Mouse (Mus musculus): ENCODE measurements around the gene Gm49369. TPM values are rescaled to one million over a fixed set of nuclear protein-coding genes. Genes with fewer than 3 reads are reported as not detected.

Gene Gm49369
- polyA plus RNA-seq, 1 experiment, result 3.8 TPM

DNA sequence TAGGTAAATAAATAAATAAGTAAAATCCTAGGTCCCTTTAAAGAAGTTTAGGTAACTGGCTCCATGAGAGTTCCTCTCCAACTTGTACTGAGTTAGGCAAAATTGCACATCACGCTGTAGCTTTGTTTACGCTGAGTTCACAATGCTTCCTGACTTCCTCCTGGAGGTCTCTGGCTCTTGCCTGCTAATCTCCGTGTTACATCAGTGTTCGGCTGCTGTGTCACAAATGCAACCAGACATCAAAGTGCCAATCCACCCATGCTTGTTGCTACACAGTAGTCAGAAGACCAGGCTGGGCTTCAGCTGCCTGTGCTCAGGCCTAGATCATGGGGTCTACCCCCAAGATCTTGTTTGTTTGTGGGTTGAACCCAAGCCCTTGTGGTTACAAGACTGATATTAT is 21.1 kb upstream of the Gm49369 start:
- H3K4me1 ChIP-seq (ENCODE audit: control insufficient read depth, insufficient read depth, insufficient read length, low read length), result peaks cover 15% of the 10 kb centered on the region; the same call in 1 of the 2 replicates
- H3K4me3 ChIP-seq (ENCODE audit: insufficient read depth, low read depth, low read length), result no peak overlapping the region
- no peak overlapping the region for H3K27ac ChIP-seq (replicated peaks; ENCODE audit: low read depth, low read length)

DNA sequence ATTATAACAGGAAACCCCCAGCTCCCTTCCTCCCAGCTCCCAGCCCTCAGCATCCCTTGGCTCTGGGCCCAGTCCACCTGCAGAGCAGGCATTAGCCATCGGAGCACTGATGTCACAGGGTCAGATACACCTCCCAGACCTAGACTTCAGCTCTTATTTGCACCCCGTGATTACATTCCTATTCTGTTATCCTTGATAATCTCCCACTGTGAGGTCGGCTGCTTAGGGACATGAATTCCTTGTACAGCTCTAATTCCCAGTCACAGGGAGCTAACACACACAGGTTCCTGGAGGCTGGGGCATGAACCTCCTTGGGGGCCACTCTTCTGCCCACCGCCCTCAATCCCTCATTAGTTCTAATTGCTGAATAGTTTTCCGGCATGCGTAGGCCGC is 18.3 kb upstream of the Gm49369 start:
- Histone ChIP-seq H3K4me3 (ENCODE audit: insufficient read depth, low read depth, low read length) (no peak overlapping the region), H3K4me1 (ENCODE audit: control insufficient read depth, insufficient read depth, insufficient read length, low read length) (peaks cover 32% of the 10 kb centered on the region)

DNA sequence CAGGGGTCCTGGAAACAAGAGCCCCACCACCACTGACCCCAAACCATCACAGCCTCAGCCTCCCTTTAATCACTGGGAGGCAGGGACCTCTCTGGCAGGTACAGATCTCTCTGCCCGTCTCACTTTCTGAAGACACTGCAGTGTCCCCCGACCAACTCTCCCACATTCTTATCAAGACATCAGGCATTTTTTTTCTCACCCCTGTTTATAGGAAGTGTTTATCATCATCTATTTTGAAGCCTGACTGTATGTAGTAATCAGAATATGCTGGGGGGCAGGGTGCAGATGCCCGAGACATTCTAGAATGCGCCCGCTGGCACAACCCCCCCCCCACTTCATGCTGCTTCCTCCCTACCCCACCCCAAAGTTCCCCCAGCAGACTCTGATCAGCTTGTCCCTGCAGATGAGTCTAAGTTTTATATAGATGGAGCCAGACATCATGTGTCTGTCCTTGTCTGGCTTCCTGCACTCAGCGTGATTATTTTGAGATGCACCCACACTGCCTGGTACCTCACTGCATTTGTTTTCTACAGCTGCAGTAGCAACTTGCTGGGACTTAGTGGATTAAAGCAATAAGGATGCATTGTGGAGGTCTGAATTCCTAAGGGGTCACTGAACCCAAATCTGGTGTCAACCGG is 17.8 kb upstream of the Gm49369 start:
- Histone ChIP-seq H3K4me3 (ENCODE audit: insufficient read depth, low read depth, low read length) (no peak overlapping the region), H3K27ac (replicated peaks; ENCODE audit: low read depth, low read length) (no peak overlapping the region)

More for the DNA sequence above, 18.3 kb upstream of the Gm49369 start:
- no peak overlapping the region for H3K27ac ChIP-seq (replicated peaks; ENCODE audit: low read depth, low read length)

DNA sequence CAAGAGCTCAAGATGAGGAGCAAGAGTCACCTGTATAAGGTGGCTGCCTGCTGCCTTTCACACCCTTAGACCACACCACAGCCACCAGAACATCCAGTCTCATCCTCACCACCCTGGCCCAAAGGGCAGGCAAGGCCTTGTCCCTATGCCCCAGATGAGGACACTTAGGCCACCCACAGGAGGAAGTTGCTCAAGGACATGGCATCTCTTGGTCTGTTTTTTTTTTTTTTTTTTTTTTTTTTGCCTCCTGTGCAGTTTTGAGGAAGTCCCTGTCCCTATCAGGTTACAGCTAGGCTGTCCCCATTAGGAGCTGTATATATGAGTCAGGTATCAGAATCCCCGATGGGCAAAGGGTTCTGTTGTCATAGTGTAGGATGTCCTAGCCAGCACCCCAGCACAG is 16.8 kb upstream of the Gm49369 start:
- H3K4me1 ChIP-seq (ENCODE audit: control insufficient read depth, insufficient read depth, insufficient read length, low read length), result peaks cover 44% of the 10 kb centered on the region
- peak overlapping the region; percentile 81 for H3K27ac ChIP-seq (replicated peaks; ENCODE audit: low read depth, low read length)
- no peak overlapping the region for H3K4me3 ChIP-seq (ENCODE audit: insufficient read depth, low read depth, low read length)

More for the DNA sequence above, 17.8 kb upstream of the Gm49369 start:
- H3K4me1 ChIP-seq (ENCODE audit: control insufficient read depth, insufficient read depth, insufficient read length, low read length), result peaks cover 36% of the 10 kb centered on the region

DNA sequence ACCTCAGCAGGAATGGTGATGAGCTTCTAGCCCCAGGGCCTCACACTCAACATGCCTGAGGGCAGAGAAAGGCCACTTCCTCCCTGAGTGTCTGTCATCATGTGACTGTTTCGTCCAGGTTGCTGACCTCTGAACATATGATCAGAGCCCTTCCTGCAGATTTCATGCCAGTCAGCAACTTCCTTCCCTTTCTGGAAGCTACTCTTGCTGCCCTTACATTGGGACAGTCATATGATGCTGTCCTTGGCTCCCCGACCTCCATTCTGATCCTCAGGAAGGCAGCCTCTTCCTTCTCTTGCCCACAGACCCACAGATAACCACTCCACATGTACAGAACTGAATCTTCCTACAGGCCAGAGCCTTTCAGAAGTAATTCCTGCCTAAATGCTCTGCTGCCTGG is 15.6 kb upstream of the Gm49369 start:
- no peak overlapping the region for H3K4me3 ChIP-seq (ENCODE audit: insufficient read depth, low read depth, low read length)
- peak overlapping the region; percentile 81 for H3K27ac ChIP-seq (replicated peaks; ENCODE audit: low read depth, low read length)
- peaks cover 56% of the 10 kb centered on the region for H3K4me1 ChIP-seq (ENCODE audit: control insufficient read depth, insufficient read depth, insufficient read length, low read length)

DNA sequence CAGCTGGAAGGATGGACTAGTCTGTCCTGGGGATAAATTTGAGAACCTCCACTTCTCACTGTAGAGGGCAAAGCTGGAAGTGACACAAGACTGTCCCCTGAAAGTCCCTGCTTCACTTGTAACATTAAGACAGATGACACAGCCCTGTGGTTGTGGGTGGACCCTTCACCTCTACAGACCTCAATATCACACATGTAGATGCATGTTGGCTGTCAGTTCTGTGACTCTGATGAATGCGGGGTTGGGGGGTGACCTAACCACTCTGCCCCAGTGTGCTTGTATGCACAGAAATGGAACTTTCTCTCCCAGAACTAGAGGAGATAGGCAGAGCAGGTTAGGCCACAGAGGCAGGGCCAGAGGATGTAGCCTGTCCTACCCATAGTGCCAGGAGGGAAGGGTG is 14.1 kb upstream of the Gm49369 start:
- H3K27ac ChIP-seq (replicated peaks; ENCODE audit: low read depth, low read length), result 0 out of 2 replicates have a peak overlapping the region, but pooled peaks have one; percentile 11
- H3K4me3 ChIP-seq (ENCODE audit: insufficient read depth, low read depth, low read length), result no peak overlapping the region
- H3K4me1 ChIP-seq (ENCODE audit: control insufficient read depth, insufficient read depth, insufficient read length, low read length), result peaks cover 65% of the 10 kb centered on the region

DNA sequence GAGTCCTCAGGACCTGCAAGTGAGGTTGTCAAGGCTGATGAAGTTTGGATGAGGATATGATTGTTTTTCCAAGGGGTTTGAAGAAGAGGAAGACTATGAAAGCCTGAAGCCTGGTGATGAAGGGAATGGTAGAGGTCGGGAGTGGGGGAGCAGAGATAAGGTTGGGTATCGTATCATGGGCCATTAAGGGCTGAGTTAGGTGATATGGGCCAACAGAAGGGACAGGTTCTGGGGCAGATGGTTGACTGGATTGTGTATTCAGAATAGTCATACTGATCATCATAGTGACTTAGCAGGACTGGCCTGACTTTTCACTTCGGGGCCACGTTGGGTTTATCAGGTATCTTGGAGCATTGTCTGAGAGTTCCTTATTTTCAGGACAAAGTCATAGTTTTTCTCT is 13.0 kb upstream of the Gm49369 start:
- H3K27ac ChIP-seq (replicated peaks; ENCODE audit: low read depth, low read length), result peak overlapping the region; percentile 87; the same call in 1 of the 2 replicates

DNA sequence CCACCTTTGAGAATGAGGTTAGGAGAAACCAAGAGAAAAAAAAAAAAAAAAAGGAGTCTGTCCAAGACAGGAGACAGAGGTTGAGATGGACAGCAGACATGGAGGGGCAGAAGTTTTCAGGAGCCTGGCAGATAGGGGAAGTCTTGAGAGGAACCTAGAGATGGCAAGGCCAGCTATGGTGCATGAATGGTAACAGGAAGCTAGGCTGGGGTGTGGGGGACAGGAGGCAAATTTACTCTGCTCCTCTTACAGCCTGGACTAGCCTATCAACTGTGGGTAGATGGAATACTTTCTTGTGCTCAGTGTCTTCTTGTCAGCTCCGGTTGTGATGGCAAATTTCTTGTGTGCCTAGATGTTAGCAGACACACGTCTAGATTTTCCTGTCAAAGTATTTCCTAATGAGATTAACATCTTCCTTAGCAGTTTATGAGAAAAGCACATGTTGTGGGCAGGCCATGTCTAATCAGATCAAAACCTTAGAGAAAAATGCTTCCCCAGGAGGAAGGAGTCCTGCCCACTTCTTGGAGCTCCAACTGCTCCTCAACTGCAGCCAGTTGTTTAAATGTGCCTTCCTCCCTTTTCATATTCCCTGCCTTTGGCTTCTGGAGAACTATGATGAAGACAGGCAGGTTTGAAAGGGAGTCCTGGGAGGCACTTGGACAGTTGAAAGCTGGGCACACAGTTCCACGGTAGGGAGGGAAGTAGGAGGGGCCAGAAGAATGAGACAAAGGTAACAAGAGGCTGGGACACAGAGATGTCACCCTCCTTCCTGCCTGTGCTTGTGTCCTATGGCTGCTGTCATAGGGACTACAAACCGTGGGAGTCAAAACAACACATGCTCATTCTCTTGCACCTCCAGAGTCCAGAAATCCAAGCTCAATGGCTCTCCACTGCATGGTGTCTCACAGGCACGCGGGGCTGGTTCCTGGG is 12.1 kb upstream of the Gm49369 start:
- H3K4me3 ChIP-seq (ENCODE audit: insufficient read depth, low read depth, low read length), result no peak overlapping the region
- H3K4me1 ChIP-seq (ENCODE audit: control insufficient read depth, insufficient read depth, insufficient read length, low read length), result peaks cover 62% of the 10 kb centered on the region
- H3K27ac ChIP-seq (replicated peaks; ENCODE audit: low read depth, low read length), result peak overlapping the region; percentile 87

More for the DNA sequence above, 13.0 kb upstream of the Gm49369 start:
- H3K4me3 ChIP-seq (ENCODE audit: insufficient read depth, low read depth, low read length), result no peak overlapping the region
- peaks cover 67% of the 10 kb centered on the region for H3K4me1 ChIP-seq (ENCODE audit: control insufficient read depth, insufficient read depth, insufficient read length, low read length)

DNA sequence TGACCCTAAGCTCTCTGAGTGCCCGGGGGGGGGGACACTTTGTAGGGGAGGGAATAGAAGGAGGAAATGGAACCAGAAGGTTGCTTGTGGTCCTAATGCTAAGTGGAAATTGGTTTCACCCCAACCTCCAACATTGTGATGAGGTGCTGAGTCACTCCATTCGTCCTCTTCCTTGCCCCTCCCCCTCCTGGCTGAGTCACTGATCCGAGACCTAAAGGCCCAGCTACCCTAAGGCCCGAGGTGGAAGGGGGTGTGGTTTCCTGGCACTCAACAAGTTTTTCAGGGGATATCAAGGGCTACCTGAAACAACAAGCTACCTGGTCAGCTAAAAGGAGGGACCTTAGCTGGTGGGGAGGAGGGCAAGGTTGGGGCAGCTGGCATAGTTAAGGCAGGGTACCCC is 10.7 kb upstream of the Gm49369 start:
- Histone ChIP-seq H3K27ac (replicated peaks; ENCODE audit: low read depth, low read length) (peak overlapping the region; percentile 87), H3K4me3 (ENCODE audit: insufficient read depth, low read depth, low read length) (no peak overlapping the region), H3K4me1 (ENCODE audit: control insufficient read depth, insufficient read depth, insufficient read length, low read length) (peaks cover 52% of the 10 kb centered on the region)

DNA sequence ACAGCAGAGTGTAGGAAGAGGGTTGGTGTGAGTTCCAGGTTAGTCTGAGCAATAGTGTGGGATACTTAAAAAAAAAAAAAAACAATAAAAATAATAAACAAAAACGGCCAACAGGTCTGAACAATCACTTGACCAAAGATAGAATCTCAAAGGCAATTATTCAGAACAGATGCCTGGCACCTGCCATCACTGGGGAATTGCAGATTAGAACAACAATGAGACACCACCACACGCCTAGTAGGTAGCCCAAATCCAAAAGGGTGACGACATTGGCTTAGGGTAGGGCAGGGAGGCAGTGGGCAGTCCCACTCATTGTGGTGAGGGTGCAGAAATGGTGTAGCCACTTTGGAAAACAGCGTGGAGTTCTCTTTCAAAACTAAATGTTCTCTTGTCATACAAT is 9.1 kb upstream of the Gm49369 start:
- Histone ChIP-seq H3K27ac (replicated peaks; ENCODE audit: low read depth, low read length) (peak overlapping the region; percentile 61; the same call in 1 of the 2 replicates), H3K4me1 (ENCODE audit: control insufficient read depth, insufficient read depth, insufficient read length, low read length) (peaks cover 44% of the 10 kb centered on the region; the same call in 1 of the 2 replicates), H3K4me3 (ENCODE audit: insufficient read depth, low read depth, low read length) (no peak overlapping the region)

DNA sequence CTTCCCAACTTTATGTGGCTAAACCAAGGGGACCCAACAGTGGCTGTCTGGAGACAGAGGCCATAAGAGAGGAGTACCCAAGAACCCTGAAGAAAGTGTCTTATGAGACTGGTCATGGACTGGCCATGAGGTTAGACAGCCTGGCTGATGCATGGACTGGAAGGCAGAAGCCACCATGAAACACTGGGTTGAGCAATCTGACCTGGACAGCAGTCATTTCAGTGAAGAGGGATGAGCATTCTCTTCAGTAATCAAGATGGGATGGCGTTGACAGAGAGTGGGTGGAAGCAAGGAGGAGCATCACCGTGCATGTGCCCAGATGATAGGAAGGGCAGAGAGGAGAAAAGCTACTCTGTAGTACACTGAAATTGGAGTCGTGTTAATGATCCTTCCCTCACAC is 8.6 kb upstream of the Gm49369 start:
- no peak overlapping the region for H3K4me3 ChIP-seq (ENCODE audit: insufficient read depth, low read depth, low read length)
- H3K27ac ChIP-seq (replicated peaks; ENCODE audit: low read depth, low read length), result 0 out of 2 replicates have a peak overlapping the region, but pooled peaks have one; percentile 11
- H3K4me1 ChIP-seq (ENCODE audit: control insufficient read depth, insufficient read depth, insufficient read length, low read length), result peaks cover 41% of the 10 kb centered on the region; the same call in 1 of the 2 replicates

DNA sequence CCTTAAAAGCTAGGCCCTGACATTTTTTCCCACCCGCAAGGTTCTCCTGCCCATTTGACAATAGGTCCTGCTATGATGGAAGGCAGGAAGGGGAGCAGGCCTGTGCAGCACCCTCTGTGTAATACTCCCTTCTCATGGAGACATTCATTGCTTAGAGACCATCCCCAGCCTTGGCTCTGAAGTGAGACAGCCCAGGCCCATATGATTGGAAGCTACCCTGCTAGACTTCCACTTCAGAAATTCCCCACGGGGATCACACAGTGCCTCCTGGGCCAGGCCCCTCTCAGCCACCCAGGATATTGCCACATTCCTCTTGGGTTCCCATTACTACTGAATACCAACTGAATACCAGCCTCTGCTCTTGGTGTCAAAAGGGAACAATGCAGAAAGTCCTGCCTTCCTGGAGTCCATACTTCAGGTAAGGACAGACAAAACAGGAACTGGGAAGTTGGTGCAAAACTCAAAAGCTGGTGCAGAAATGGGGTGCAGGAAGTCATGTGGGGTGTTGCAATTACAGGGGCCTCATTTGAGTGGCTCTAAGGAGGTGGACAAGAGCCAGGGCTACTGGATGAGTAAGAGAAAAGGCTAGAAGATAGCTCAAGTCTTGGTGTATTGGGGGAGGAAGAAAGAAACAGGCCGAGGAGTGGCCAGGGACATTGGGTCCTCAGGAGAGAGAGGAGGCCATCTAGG is 7.6 kb upstream of the Gm49369 start:
- Histone ChIP-seq H3K4me3 (ENCODE audit: insufficient read depth, low read depth, low read length) (no peak overlapping the region), H3K27ac (replicated peaks; ENCODE audit: low read depth, low read length) (peak overlapping the region; percentile 2; the same call in 1 of the 2 replicates), H3K4me1 (ENCODE audit: control insufficient read depth, insufficient read depth, insufficient read length, low read length) (peaks cover 45% of the 10 kb centered on the region)

DNA sequence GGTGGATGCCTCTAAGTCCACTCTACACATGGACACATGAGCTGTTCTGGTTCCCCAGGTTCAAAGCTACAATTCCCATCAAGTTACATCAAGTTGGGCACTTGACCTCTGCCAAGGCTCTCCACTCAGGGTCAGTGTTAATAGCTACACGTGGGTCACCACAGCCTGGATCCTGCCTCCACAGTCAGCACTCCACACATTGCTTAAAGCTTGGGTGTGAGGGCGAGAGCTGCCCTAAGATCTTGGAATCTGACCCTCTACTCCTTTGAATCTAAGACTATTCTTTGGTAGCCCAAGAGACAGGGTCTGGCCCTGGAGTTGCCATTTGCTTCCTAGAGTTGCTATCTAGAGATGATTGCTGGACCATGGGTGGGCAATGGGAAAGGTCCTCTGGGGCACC is 6.3 kb upstream of the Gm49369 start:
- Histone ChIP-seq H3K27ac (replicated peaks; ENCODE audit: low read depth, low read length) (no peak overlapping the region), H3K4me1 (ENCODE audit: control insufficient read depth, insufficient read depth, insufficient read length, low read length) (peaks cover 33% of the 10 kb centered on the region), H3K4me3 (ENCODE audit: insufficient read depth, low read depth, low read length) (no peak overlapping the region)

DNA sequence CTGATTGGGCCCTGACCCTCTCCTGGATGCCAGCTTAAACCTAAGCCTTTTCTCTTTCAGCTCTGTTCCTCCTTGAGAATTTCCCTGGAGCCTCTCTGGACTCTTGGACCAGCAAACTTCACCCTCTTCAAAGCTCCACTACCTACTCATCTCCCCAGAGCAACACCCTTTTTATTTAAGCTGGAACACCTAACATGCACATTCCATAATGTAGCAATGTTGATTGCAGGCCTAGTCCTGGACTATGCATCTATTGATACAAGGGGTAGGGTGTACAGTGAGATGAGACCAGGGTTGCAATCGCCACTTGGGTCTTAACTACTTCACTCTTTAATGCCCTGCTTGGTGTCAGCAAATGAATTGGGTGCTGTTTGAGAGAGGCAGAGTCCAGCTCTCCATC is 5.7 kb upstream of the Gm49369 start:
- Histone ChIP-seq H3K27ac (replicated peaks; ENCODE audit: low read depth, low read length) (peak overlapping the region; percentile 51; the same call in 1 of the 2 replicates), H3K4me3 (ENCODE audit: insufficient read depth, low read depth, low read length) (peak overlapping the region; percentile 94), H3K4me1 (ENCODE audit: control insufficient read depth, insufficient read depth, insufficient read length, low read length) (peaks cover 27% of the 10 kb centered on the region)
